24 mouse cellular contexts compared by ENCODE assay signal in the genomic region with DNA sequence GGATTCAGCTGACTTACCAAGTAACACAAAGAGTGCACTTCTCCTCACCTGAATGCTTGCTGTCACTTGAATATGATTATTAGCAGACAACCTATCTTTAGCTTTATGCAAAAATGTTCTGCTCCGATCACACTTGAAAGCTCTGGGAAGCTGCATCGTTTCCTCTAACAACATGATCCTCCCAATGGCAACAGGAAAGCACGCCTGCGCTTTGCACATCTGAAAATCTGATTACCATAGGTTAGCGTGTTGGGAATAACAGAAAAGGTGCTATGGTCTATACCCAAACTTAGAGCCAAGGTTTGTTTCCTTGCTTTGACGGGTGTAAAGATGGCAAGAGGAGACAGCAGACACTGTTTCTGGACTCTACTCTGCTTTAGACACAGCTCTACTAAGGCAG.
DNase-seq lines count a peak whose midpoint lies in the region; ATAC-seq and TF ChIP-seq lines count a peak whose summit lies in the region.
"Had no signal": no experiment of that assay in that cellular context is flagged by ENCODE, and none has a peak within 500 bp of the region (broad histone marks: within the 10 kb centered on the region; RNA-seq: fewer than 3 reads in every experiment).

No protein-coding gene starts in this region.

- WGBS in forebrain, postnatal 0 days, result 85% methylated on average over 6 of the region's 6 CpGs
- WGBS in forebrain, embryonic 14.5 days, result 92% methylated on average over 6 of the region's 6 CpGs
- WGBS in heart, embryonic 11.5 days (ENCODE audit: insufficient replicate concordance), result 88% methylated on average over 6 of the region's 6 CpGs
- 90% methylated on average over 6 of the region's 6 CpGs for WGBS in midbrain, embryonic 11.5 days
- 90% methylated on average over 6 of the region's 6 CpGs for WGBS in midbrain, embryonic 15.5 days

- no peak overlapping the region for H3K4me2 ChIP-seq in forebrain, postnatal 0 days (ENCODE audit: low read depth)
- H3K4me2 ChIP-seq in forebrain, embryonic 14.5 days (ENCODE audit: low read length), result no peak overlapping the region
- no peak overlapping the region for H3K4me2 ChIP-seq in heart, embryonic 11.5 days
- no peak overlapping the region for H3K4me2 ChIP-seq in midbrain, embryonic 11.5 days
- H3K4me2 ChIP-seq in midbrain, embryonic 15.5 days, result no peak overlapping the region
- H3K4me2 ChIP-seq: embryonic facial prominence, embryonic 12.5 days; forebrain, embryonic 13.5 days had no signal

- H3K9me3 ChIP-seq in forebrain, postnatal 0 days (ENCODE audit: low read length), result no peaks in the 10 kb centered on the region
- H3K9me3 ChIP-seq in forebrain, embryonic 14.5 days (replicated peaks; ENCODE audit: control insufficient read depth, low read length), result no peaks in the 10 kb centered on the region
- no peaks in the 10 kb centered on the region for H3K9me3 ChIP-seq in heart, embryonic 11.5 days (replicated peaks; ENCODE audit: control insufficient read depth, low read length)
- peaks cover 3% of the 10 kb centered on the region; the same call in 1 of the 2 replicates for H3K9me3 ChIP-seq in midbrain, embryonic 11.5 days (ENCODE audit: control insufficient read depth, low read length)
- H3K9me3 ChIP-seq in midbrain, embryonic 15.5 days, result no peaks in the 10 kb centered on the region
- H3K9me3 ChIP-seq: embryonic facial prominence, embryonic 12.5 days; forebrain, embryonic 13.5 days; G1E had no signal

- no peaks in the 10 kb centered on the region for H3K4me1 ChIP-seq in forebrain, postnatal 0 days (ENCODE audit: insufficient read depth)
- no peaks in the 10 kb centered on the region for H3K4me1 ChIP-seq in forebrain, embryonic 14.5 days (ENCODE audit: control insufficient read depth, insufficient read depth, low read length)
- no peaks in the 10 kb centered on the region for H3K4me1 ChIP-seq in heart, embryonic 11.5 days (ENCODE audit: control insufficient read depth, insufficient read depth, low read length)
- no peaks in the 10 kb centered on the region for H3K4me1 ChIP-seq in midbrain, embryonic 11.5 days (ENCODE audit: control insufficient read depth, insufficient read depth, low read length)
- H3K4me1 ChIP-seq in midbrain, embryonic 15.5 days, result no peaks in the 10 kb centered on the region
- H3K4me1 ChIP-seq: embryonic facial prominence, embryonic 12.5 days had no signal

- H3K27me3 ChIP-seq in forebrain, postnatal 0 days (ENCODE audit: insufficient read depth, low read length), result no peaks in the 10 kb centered on the region
- H3K27me3 ChIP-seq in forebrain, embryonic 14.5 days (replicated peaks; ENCODE audit: control insufficient read depth, insufficient read depth, low read length), result no peaks in the 10 kb centered on the region
- no peaks in the 10 kb centered on the region for H3K27me3 ChIP-seq in heart, embryonic 11.5 days (ENCODE audit: control insufficient read depth, insufficient read depth, low read length)
- H3K27me3 ChIP-seq in midbrain, embryonic 11.5 days (ENCODE audit: control insufficient read depth, insufficient read depth, low read length), result no peaks in the 10 kb centered on the region
- no peaks in the 10 kb centered on the region for H3K27me3 ChIP-seq in midbrain, embryonic 15.5 days (replicated peaks)
- H3K27me3 ChIP-seq: CH12.LX; embryonic facial prominence, embryonic 12.5 days; forebrain, embryonic 13.5 days had no signal

- 0 out of 2 replicates have a peak, but pooled peaks have one; percentile 14 for ATAC-seq in forebrain, postnatal 0 days
- no peak for ATAC-seq in forebrain, embryonic 14.5 days
- ATAC-seq in heart, embryonic 11.5 days (replicated peaks; ENCODE audit: insufficient number of reproducible peaks, low FRiP score, low TSS enrichment), result no peak
- no peak for ATAC-seq in midbrain, embryonic 11.5 days (ENCODE audit: low FRiP score)
- ATAC-seq in midbrain, embryonic 15.5 days (replicated peaks), result no peak
- ATAC-seq: activated CD4-positive, CD25-positive, alpha-beta regulatory T cell, adult 4 months; CD4-positive, CD25-positive, alpha-beta regulatory T cell, adult 4 months; forebrain, embryonic 13.5 days; forebrain, embryonic 16.5 days; Patski had no signal

- H3K27ac ChIP-seq in forebrain, postnatal 0 days (ENCODE audit: low read depth, low read length), result no peak overlapping the region
- no peak overlapping the region for H3K27ac ChIP-seq in forebrain, embryonic 14.5 days (ENCODE audit: low read depth, low read length)
- H3K27ac ChIP-seq in heart, embryonic 11.5 days (ENCODE audit: low read depth, low read length), result no peak overlapping the region
- H3K27ac ChIP-seq in midbrain, embryonic 11.5 days (ENCODE audit: low read depth, low read length), result no peak overlapping the region
- H3K27ac ChIP-seq in midbrain, embryonic 15.5 days, result no peak overlapping the region
- H3K27ac ChIP-seq: embryonic facial prominence, embryonic 10.5 days; embryonic facial prominence, embryonic 12.5 days; forebrain, embryonic 13.5 days had no signal

- no peak for TF ChIP-seq CTCF in forebrain, postnatal 0 days (IDR thresholded peaks at IDR 0.05; ENCODE audit: low read depth)

- no peak overlapping the region for H3K4me3 ChIP-seq in forebrain, postnatal 0 days (ENCODE audit: low read depth, low read length)
- no peak overlapping the region for H3K4me3 ChIP-seq in forebrain, embryonic 14.5 days (ENCODE audit: low read depth, low read length)
- no peak overlapping the region for H3K4me3 ChIP-seq in heart, embryonic 11.5 days (ENCODE audit: low read depth, low read length)
- no peak overlapping the region for H3K4me3 ChIP-seq in midbrain, embryonic 11.5 days (ENCODE audit: low read depth, low read length)
- no peak overlapping the region for H3K4me3 ChIP-seq in midbrain, embryonic 15.5 days
- H3K4me3 ChIP-seq: embryonic facial prominence, embryonic 10.5 days; embryonic facial prominence, embryonic 12.5 days; forebrain, embryonic 13.5 days had no signal

- no peak for DNase-seq in forebrain, postnatal 0 days
- no peak for DNase-seq in forebrain, embryonic 14.5 days (ENCODE audit: low spot score)
- DNase-seq in heart, adult 11 months, result peak; percentile 95
- DNase-seq in midbrain, embryonic 11.5 days (ENCODE audit: low spot score, missing footprints), result peak; percentile 72
- DNase-seq: adrenal gland, adult 8-10 months; adrenal gland, postnatal 14 days; adrenal gland, postnatal 36 days; B cell, adult 2 months; cerebellum, adult 11-12 months; cerebellum, adult 2 months; cerebellum, adult 9-10 months; cerebellum, postnatal 10 days; cerebellum, postnatal 25 days had no signal

- no peaks in the 10 kb centered on the region for H3K36me3 ChIP-seq in forebrain, postnatal 0 days (ENCODE audit: insufficient read depth)
- no peaks in the 10 kb centered on the region for H3K36me3 ChIP-seq in forebrain, embryonic 14.5 days (ENCODE audit: control insufficient read depth, insufficient read depth, low read length)
- H3K36me3 ChIP-seq in heart, embryonic 11.5 days (ENCODE audit: control insufficient read depth, insufficient read depth, low read length), result no peaks in the 10 kb centered on the region
- H3K36me3 ChIP-seq in midbrain, embryonic 11.5 days (ENCODE audit: control insufficient read depth, insufficient read depth, low read length), result no peaks in the 10 kb centered on the region
- no peaks in the 10 kb centered on the region for H3K36me3 ChIP-seq in midbrain, embryonic 15.5 days (replicated peaks)
- H3K36me3 ChIP-seq: embryonic facial prominence, embryonic 10.5 days; embryonic facial prominence, embryonic 12.5 days; G1E had no signal

- H3K9ac ChIP-seq in forebrain, postnatal 0 days, result no peak overlapping the region
- no peak overlapping the region for H3K9ac ChIP-seq in forebrain, embryonic 14.5 days (ENCODE audit: low read length)
- H3K9ac ChIP-seq in heart, embryonic 11.5 days (ENCODE audit: low read depth, low read length), result no peak overlapping the region
- no peak overlapping the region for H3K9ac ChIP-seq in midbrain, embryonic 11.5 days (ENCODE audit: low read length)
- no peak overlapping the region for H3K9ac ChIP-seq in midbrain, embryonic 15.5 days
- H3K9ac ChIP-seq: embryonic facial prominence, embryonic 12.5 days; forebrain, embryonic 13.5 days had no signal

Comparison
In these comparisons a context has a peak if more than half of its experiments do, and no peak if none do; other contexts are left out.
1. DNase-seq: peak in heart, adult 11 months (single experiment) and midbrain, embryonic 11.5 days (single experiment); none in forebrain, postnatal 0 days (single experiment) and forebrain, embryonic 14.5 days (single experiment).